Mouse (Mus musculus) CD4-positive naive resting alpha-beta T cell, adult 57 days (primary cell): ENCODE measurements around the gene Klf14. TPM values are rescaled to one million over a fixed set of nuclear protein-coding genes. Genes with fewer than 3 reads are reported as not detected.

Source experiments
- total RNA-seq: library from RNA; stranded (reverse); gene quantifications from one replicate; pipeline ENCODE4 v1.2.4, GENCODE M21; 2023

Gene Klf14
- total RNA-seq, result not detected

GRCm38 (mm10) chr6:30958736-30959540 is at the start of gene Klf14:
Klf14 (minus strand) TSS chr6:30959078.

GRCm38 (mm10) chr6:30915473-30915872 is 43.4 kb downstream of the Klf14 start, which contains the start of gene Tsga13:
Tsga13 (minus strand) TSS chr6:30915573.

Other genes starting within 250 kb of the Klf14 start
- not detected for gene Mest, start 235.5 kb downstream of the Klf14 start, total RNA-seq
- gene Copg2, start 62.3 kb downstream of the Klf14 start, total RNA-seq, result 27.5 TPM
- gene Tsga13, start 43.5 kb downstream of the Klf14 start, total RNA-seq, result not detected